Mouse (Mus musculus): Measurements from ENCODE around the gene Mlh3. TPM values are rescaled to one million over a fixed set of nuclear protein-coding genes. Genes with fewer than 3 reads are reported as not detected.
"Not testable (repeated sequence)": the region's sequence is repeated elsewhere in the genome, so short reads cannot be mapped to it uniquely, and the experiment has no call there.

Mlh3 gene
- polyA plus RNA-seq, 1 experiment = 0.82 TPM

GRCm38 (mm10) chr12:85287809-85288485 lies 17.5 kb upstream of the Mlh3 start, which contains the start of gene Acyp1:
Gene Acyp1 (minus strand): TSS chr12:85288438.
- TF ChIP-seq CTCF (IDR thresholded peaks at IDR 0.05; ENCODE audit: control insufficient read depth, insufficient read depth, insufficient read length) (no peak), USF1 (IDR thresholded peaks at IDR 0.05; ENCODE audit: low read depth) (peak; percentile 95)
- Histone ChIP-seq H3K4me3 (ENCODE audit: insufficient read depth, poor library complexity, severe bottlenecking) (peak within 1 kb of the TSS; percentile 51), H3K79me3 (ENCODE audit: low read depth) (no peaks in the 10 kb centered on the region), H3K27me3 (ENCODE audit: control insufficient read depth, insufficient read depth, insufficient read length) (no peaks in the 10 kb centered on the region), H3K36me3 (ENCODE audit: control insufficient read depth, insufficient read depth) (no peaks in the 10 kb centered on the region), H3K79me2 (ENCODE audit: control insufficient read depth, insufficient read depth) (no peaks in the 10 kb centered on the region), H3ac (ENCODE audit: control insufficient read depth, insufficient read length, low read depth) (peak within 1 kb of the TSS; percentile 80)

GRCm38 (mm10) chr12:85286941-85287340 lies 16.5 kb upstream of the Mlh3 start:
- TF ChIP-seq MYOG (IDR thresholded peaks at IDR 0.05; ENCODE audit: control insufficient read depth, extremely low read depth, insufficient read length) (no peak), CTCF (IDR thresholded peaks at IDR 0.05; ENCODE audit: control insufficient read depth, insufficient read depth, insufficient read length) (peak; percentile 11), USF1 (IDR thresholded peaks at IDR 0.05; ENCODE audit: low read depth) (no peak)
- H3K4me3 ChIP-seq (ENCODE audit: insufficient read depth, poor library complexity, severe bottlenecking) = no peak overlapping the region
- no peak overlapping the region for H3ac ChIP-seq (ENCODE audit: control insufficient read depth, insufficient read length, low read depth)
- no peaks in the 10 kb centered on the region for H3K27me3 ChIP-seq (ENCODE audit: control insufficient read depth, insufficient read depth, insufficient read length)
- H3K79me2 ChIP-seq (ENCODE audit: control insufficient read depth, insufficient read depth) = no peaks in the 10 kb centered on the region
- H3K79me3 ChIP-seq (ENCODE audit: low read depth) = no peaks in the 10 kb centered on the region
- no peaks in the 10 kb centered on the region for H3K36me3 ChIP-seq (ENCODE audit: control insufficient read depth, insufficient read depth)

- no peak for TF ChIP-seq FOSL1 (IDR thresholded peaks at IDR 0.05; ENCODE audit: insufficient read depth, low read length, poor library complexity, severe bottlenecking)
- no peak for TF ChIP-seq CEBPB (IDR thresholded peaks at IDR 0.05; ENCODE audit: low read depth)
- TF ChIP-seq USF1 (IDR thresholded peaks at IDR 0.05; ENCODE audit: low read depth) = no peak
- TF ChIP-seq MAX (IDR thresholded peaks at IDR 0.05) = no peak
- TF ChIP-seq MYOG (IDR thresholded peaks at IDR 0.05; ENCODE audit: control insufficient read depth, extremely low read depth, insufficient read length) = no peak
- TF ChIP-seq MYOD1 (IDR thresholded peaks at IDR 0.05; ENCODE audit: control insufficient read depth, insufficient read length, low read depth) = no peak
- no peak for TF ChIP-seq CTCF (IDR thresholded peaks at IDR 0.05; ENCODE audit: control insufficient read depth, insufficient read depth, insufficient read length)
- Histone ChIP-seq H3K36me3 (ENCODE audit: control insufficient read depth, insufficient read depth) (no peaks in the 10 kb centered on the region), H3K79me2 (ENCODE audit: control insufficient read depth, insufficient read depth) (no peaks in the 10 kb centered on the region), H3K79me3 (ENCODE audit: low read depth) (no peaks in the 10 kb centered on the region), H3K27me3 (ENCODE audit: control insufficient read depth, insufficient read depth, insufficient read length) (no peaks in the 10 kb centered on the region), H3ac (ENCODE audit: control insufficient read depth, insufficient read length, low read depth) (no peak overlapping the region), H3K4me3 (ENCODE audit: insufficient read depth, poor library complexity, severe bottlenecking) (no peak overlapping the region)
These were observed 14.6 kb upstream of the Mlh3 start for GRCm38 (mm10) chr12:85284996-85285395.

- Histone ChIP-seq H3K79me2 (ENCODE audit: control insufficient read depth, insufficient read depth) (peaks cover 6% of the 10 kb centered on the region), H3ac (ENCODE audit: control insufficient read depth, insufficient read length, low read depth) (no peak overlapping the region), H3K79me3 (ENCODE audit: low read depth) (no peaks in the 10 kb centered on the region), H3K4me3 (ENCODE audit: insufficient read depth, poor library complexity, severe bottlenecking) (no peak overlapping the region), H3K36me3 (ENCODE audit: control insufficient read depth, insufficient read depth) (no peaks in the 10 kb centered on the region), H3K27me3 (ENCODE audit: control insufficient read depth, insufficient read depth, insufficient read length) (no peaks in the 10 kb centered on the region)
- TF ChIP-seq CEBPB (IDR thresholded peaks at IDR 0.05; ENCODE audit: low read depth) = no peak
- no peak for TF ChIP-seq MAX (IDR thresholded peaks at IDR 0.05)
- TF ChIP-seq MYOD1 (IDR thresholded peaks at IDR 0.05; ENCODE audit: control insufficient read depth, insufficient read length, low read depth) = no peak
- TF ChIP-seq FOSL1 (IDR thresholded peaks at IDR 0.05; ENCODE audit: insufficient read depth, low read length, poor library complexity, severe bottlenecking) = no peak
- no peak for TF ChIP-seq MYOG (IDR thresholded peaks at IDR 0.05; ENCODE audit: control insufficient read depth, extremely low read depth, insufficient read length)
- TF ChIP-seq USF1 (IDR thresholded peaks at IDR 0.05; ENCODE audit: low read depth) = no peak
- no peak for TF ChIP-seq CTCF (IDR thresholded peaks at IDR 0.05; ENCODE audit: control insufficient read depth, insufficient read depth, insufficient read length)
These were observed 13.9 kb upstream of the Mlh3 start for GRCm38 (mm10) chr12:85284331-85284730.

- H3K79me3 ChIP-seq (ENCODE audit: low read depth); H3ac ChIP-seq (ENCODE audit: control insufficient read depth, insufficient read length, low read depth); H3K79me2 ChIP-seq (ENCODE audit: control insufficient read depth, insufficient read depth); H3K36me3 ChIP-seq (ENCODE audit: control insufficient read depth, insufficient read depth); H3K4me3 ChIP-seq (ENCODE audit: insufficient read depth, poor library complexity, severe bottlenecking); H3K27me3 ChIP-seq (ENCODE audit: control insufficient read depth, insufficient read depth, insufficient read length): not testable (repeated sequence)
These were observed 11.4 kb upstream of the Mlh3 start for GRCm38 (mm10) chr12:85281756-85282155.

GRCm38 (mm10) chr12:85280845-85281651 lies 10.6 kb upstream of the Mlh3 start:
- no peak overlapping the region for H3K4me3 ChIP-seq (ENCODE audit: insufficient read depth, poor library complexity, severe bottlenecking)
- no peaks in the 10 kb centered on the region for H3K36me3 ChIP-seq (ENCODE audit: control insufficient read depth, insufficient read depth)
- TF ChIP-seq MAX (IDR thresholded peaks at IDR 0.05) (no peak), CEBPB (IDR thresholded peaks at IDR 0.05; ENCODE audit: low read depth) (no peak), CTCF (IDR thresholded peaks at IDR 0.05; ENCODE audit: control insufficient read depth, insufficient read depth, insufficient read length) (no peak), MYOG (IDR thresholded peaks at IDR 0.05; ENCODE audit: control insufficient read depth, extremely low read depth, insufficient read length) (no peak), USF1 (IDR thresholded peaks at IDR 0.05; ENCODE audit: low read depth) (no peak)
- H3K79me3 ChIP-seq (ENCODE audit: low read depth) = no peaks in the 10 kb centered on the region
- no peaks in the 10 kb centered on the region for H3K27me3 ChIP-seq (ENCODE audit: control insufficient read depth, insufficient read depth, insufficient read length)
- no peak overlapping the region for H3ac ChIP-seq (ENCODE audit: control insufficient read depth, insufficient read length, low read depth)
- H3K79me2 ChIP-seq (ENCODE audit: control insufficient read depth, insufficient read depth) = peaks cover 6% of the 10 kb centered on the region
